Mouse (Mus musculus): Measurements from ENCODE around the gene Papss1. TPM values are rescaled to one million over a fixed set of nuclear protein-coding genes. Genes with fewer than 3 reads are reported as not detected.

Papss1 gene
- polyA plus RNA-seq, 1 experiment = 71.0 TPM

DNA sequence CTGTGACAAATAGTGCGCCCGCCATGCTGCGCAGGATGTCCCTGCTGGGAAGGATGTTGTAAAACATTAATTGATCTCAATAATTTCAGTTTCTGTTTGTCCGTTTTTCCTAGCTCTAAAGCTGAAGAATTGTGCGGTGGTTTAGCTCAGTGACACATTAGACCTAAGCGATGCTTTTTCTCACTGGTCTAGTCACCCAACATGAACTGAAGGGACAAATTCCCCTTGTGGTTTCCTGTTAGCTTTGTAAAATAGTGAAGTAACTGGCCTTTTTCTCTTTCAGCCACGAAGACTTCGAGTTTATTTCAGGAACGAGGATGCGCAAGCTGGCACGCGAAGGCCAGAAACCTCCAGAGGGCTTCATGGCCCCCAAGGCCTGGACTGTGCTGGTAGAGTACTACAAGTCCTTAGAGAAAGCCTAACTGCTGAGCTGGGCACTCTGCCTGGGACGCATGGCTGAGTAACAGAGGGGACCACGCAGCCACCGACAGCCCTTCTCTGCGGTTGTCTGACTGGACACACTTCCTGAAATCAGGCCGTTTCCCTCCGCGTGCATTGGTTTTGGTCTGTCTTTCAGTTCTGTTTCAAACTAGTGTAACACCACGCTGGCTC is 78.2 kb downstream of the Papss1 start:
- H3K27ac ChIP-seq (ENCODE audit: insufficient read depth, low read length) = peak overlapping the region; percentile 75
- H3K4me3 ChIP-seq (ENCODE audit: insufficient read depth, low read length) = no peak overlapping the region
- H3K4me1 ChIP-seq (ENCODE audit: control insufficient read depth, insufficient read depth, low read length) = peaks cover 1% of the 10 kb centered on the region; the same call in 1 of the 2 replicates
- TF ChIP-seq POLR2A (IDR thresholded peaks at IDR 0.05; ENCODE audit: extremely low read depth, insufficient read depth, low read length) = no peak
- no peak for TF ChIP-seq CTCF (IDR thresholded peaks at IDR 0.05; ENCODE audit: extremely low read depth, insufficient read depth, low read length)

DNA sequence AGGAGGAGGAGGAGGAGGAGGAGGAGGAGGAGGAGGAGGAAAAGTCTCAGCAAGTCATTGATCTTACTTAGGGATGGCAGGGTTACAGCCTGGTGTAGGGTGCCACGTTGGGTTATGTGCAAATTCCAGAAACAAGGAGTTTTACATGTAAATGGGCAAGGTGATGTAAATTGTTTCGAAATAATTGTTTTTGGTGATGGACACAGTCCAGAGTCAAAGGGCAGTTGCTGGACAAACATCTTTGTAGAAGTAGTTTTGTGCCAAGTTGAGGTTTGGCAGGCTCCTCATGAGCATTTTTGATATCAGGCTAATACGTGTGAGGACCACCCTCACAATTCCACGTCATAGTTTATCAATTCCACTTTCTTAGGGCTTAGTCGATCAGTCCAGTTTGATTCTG is 80.6 kb downstream of the Papss1 start:
- no peak overlapping the region for H3K4me3 ChIP-seq (ENCODE audit: insufficient read depth, low read length)
- no peak for TF ChIP-seq POLR2A (IDR thresholded peaks at IDR 0.05; ENCODE audit: extremely low read depth, insufficient read depth, low read length)
- no peak for TF ChIP-seq CTCF (IDR thresholded peaks at IDR 0.05; ENCODE audit: extremely low read depth, insufficient read depth, low read length)
- H3K27ac ChIP-seq (ENCODE audit: insufficient read depth, low read length) = no peak overlapping the region
- H3K4me1 ChIP-seq (ENCODE audit: control insufficient read depth, insufficient read depth, low read length) = no peaks in the 10 kb centered on the region

DNA sequence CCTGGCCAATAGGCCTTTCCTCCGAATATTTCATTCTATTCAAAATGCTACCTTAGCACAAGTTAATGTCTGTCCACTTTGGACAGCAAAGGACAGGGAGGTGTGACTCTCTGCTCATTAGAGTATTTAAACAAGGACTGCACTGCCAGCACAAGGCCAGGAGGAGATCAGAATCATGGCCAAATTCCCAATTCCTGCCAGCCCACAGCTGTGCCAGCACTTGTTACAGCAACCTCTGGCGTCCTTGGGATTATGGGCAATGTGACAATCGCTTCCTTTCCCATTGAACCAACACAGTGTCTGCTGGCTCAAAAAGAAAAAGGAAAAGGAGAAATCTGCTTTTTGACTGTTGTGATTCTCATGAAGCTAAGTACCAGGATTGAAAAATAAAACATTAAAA is 89.8 kb downstream of the Papss1 start:
- H3K27ac ChIP-seq (ENCODE audit: insufficient read depth, low read length) = no peak overlapping the region
- no peaks in the 10 kb centered on the region; the same call in 1 of the 2 replicates for H3K4me1 ChIP-seq (ENCODE audit: control insufficient read depth, insufficient read depth, low read length)
- no peak overlapping the region for H3K4me3 ChIP-seq (ENCODE audit: insufficient read depth, low read length)
- TF ChIP-seq CTCF (IDR thresholded peaks at IDR 0.05; ENCODE audit: extremely low read depth, insufficient read depth, low read length) = no peak
- no peak for TF ChIP-seq POLR2A (IDR thresholded peaks at IDR 0.05; ENCODE audit: extremely low read depth, insufficient read depth, low read length)

DNA sequence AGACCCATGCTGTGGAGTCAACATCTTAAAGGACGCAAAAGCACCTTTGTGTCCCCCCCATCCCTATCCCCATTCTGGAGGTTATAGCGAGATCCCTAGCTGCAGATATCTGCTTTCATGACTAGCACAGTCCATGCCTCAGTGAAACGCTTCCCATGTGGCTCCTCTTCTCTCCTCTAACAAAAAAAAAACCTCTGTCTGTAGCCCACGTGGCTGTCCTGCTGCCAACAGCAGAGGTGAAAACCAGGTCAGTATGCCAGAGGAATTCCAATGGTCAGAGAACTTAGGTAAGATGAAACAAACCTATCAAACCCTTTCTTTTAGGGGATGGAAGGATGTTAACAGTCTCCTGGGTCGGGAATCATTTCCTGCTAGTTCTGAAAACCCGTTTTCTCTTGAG is 91.5 kb downstream of the Papss1 start:
- TF ChIP-seq CTCF (IDR thresholded peaks at IDR 0.05; ENCODE audit: extremely low read depth, insufficient read depth, low read length) (no peak), POLR2A (IDR thresholded peaks at IDR 0.05; ENCODE audit: extremely low read depth, insufficient read depth, low read length) (no peak)
- Histone ChIP-seq H3K4me3 (ENCODE audit: insufficient read depth, low read length) (no peak overlapping the region), H3K4me1 (ENCODE audit: control insufficient read depth, insufficient read depth, low read length) (no peaks in the 10 kb centered on the region; the same call in 1 of the 2 replicates), H3K27ac (ENCODE audit: insufficient read depth, low read length) (no peak overlapping the region)

DNA sequence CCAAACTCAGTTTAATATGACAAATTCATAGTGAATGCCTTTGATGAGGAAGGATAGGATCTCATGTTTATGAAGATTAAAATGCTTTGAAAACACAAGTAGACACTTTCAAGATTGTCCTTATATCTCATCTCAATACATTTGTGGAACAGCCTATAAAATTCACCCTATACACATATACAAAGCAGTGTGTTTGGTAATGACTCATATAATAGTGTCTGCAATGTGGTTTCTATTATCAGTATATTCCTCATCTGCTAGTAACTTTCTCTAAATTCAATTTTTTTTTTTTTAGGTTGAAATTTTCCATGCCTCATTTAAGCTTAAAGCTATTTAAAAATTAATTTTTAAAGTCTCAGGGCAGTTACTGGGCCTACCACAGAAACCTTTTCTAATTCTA is 95.6 kb downstream of the Papss1 start:
- TF ChIP-seq POLR2A (IDR thresholded peaks at IDR 0.05; ENCODE audit: extremely low read depth, insufficient read depth, low read length) = no peak
- TF ChIP-seq CTCF (IDR thresholded peaks at IDR 0.05; ENCODE audit: extremely low read depth, insufficient read depth, low read length) = no peak
- no peak overlapping the region for H3K4me3 ChIP-seq (ENCODE audit: insufficient read depth, low read length)
- no peaks in the 10 kb centered on the region; the same call in 1 of the 2 replicates for H3K4me1 ChIP-seq (ENCODE audit: control insufficient read depth, insufficient read depth, low read length)
- no peak overlapping the region for H3K27ac ChIP-seq (ENCODE audit: insufficient read depth, low read length)

DNA sequence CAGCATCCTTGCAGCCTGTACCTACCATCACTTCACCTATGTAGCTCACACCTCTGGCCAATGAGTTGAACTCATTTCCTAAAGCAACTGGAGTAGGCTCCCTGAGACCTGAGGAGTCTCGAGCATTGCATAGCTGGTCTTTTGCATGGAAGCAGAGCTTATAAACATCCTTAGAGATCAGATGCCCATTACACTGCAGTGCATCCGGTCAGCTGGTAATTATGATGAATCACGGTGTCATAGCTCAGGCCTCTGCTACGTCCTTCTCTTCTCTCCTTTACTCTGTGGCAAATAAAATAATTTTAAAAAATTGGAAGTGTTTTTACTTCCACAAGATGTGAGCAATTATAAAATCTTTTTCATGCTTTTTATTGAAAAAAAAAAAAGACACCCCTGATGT is 96.1 kb downstream of the Papss1 start:
- no peak overlapping the region for H3K27ac ChIP-seq (ENCODE audit: insufficient read depth, low read length)
- no peak overlapping the region for H3K4me3 ChIP-seq (ENCODE audit: insufficient read depth, low read length)
- no peak for TF ChIP-seq POLR2A (IDR thresholded peaks at IDR 0.05; ENCODE audit: extremely low read depth, insufficient read depth, low read length)
- no peak for TF ChIP-seq CTCF (IDR thresholded peaks at IDR 0.05; ENCODE audit: extremely low read depth, insufficient read depth, low read length)
- no peaks in the 10 kb centered on the region; the same call in 1 of the 2 replicates for H3K4me1 ChIP-seq (ENCODE audit: control insufficient read depth, insufficient read depth, low read length)

DNA sequence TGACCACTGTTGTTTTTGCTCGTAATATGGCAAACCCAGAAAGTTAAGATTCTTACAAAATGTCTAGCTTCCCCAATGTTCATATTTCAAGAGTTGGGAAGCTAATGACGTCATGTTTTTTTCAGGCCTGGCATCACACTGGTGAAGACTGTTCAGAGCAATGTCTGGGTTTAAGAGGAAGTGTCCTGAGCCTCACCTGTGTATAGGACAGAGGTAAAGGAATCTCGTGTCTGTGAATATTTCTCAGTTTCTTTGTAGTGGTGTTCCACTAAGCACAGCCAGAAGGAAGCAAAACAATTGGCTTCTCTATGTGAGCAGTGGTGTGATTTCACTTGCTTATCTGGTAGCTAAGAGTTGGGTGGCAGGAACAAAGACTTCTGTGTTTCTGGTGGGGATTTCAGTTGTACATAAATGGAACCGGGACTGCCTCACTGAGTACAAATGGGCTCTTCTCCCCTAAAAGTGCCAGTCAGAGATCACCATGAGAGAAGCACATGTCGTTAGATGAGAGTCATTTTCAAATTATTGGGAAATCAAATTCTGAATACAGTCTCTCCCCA is 98.1 kb downstream of the Papss1 start:
- Histone ChIP-seq H3K27ac (ENCODE audit: insufficient read depth, low read length) (peak overlapping the region; percentile 59), H3K4me3 (ENCODE audit: insufficient read depth, low read length) (no peak overlapping the region), H3K4me1 (ENCODE audit: control insufficient read depth, insufficient read depth, low read length) (no peaks in the 10 kb centered on the region)
- TF ChIP-seq CTCF (IDR thresholded peaks at IDR 0.05; ENCODE audit: extremely low read depth, insufficient read depth, low read length) (no peak), POLR2A (IDR thresholded peaks at IDR 0.05; ENCODE audit: extremely low read depth, insufficient read depth, low read length) (no peak)

DNA sequence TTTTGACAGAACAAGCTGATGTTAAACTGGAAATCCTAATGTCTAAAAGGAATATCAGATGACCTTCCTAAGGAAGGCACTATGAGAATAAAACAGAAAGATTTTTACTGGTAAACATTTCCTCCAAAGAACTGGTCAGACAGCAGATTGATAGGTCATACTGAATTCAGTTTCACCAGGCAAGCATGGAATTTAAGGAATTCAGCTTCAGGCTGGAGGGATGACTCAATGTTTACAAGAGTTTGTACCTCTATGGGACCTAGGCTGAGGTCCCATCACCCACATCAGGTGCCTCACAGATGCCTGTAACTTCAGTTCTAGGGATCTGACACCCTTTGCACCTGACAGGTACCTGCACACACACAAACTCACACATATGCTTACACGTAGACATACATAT is 105.3 kb downstream of the Papss1 start:
- Histone ChIP-seq H3K4me1 (ENCODE audit: control insufficient read depth, insufficient read depth, low read length) (no peaks in the 10 kb centered on the region), H3K4me3 (ENCODE audit: insufficient read depth, low read length) (no peak overlapping the region), H3K27ac (ENCODE audit: insufficient read depth, low read length) (no peak overlapping the region)
- TF ChIP-seq CTCF (IDR thresholded peaks at IDR 0.05; ENCODE audit: extremely low read depth, insufficient read depth, low read length) (no peak), POLR2A (IDR thresholded peaks at IDR 0.05; ENCODE audit: extremely low read depth, insufficient read depth, low read length) (no peak)

DNA sequence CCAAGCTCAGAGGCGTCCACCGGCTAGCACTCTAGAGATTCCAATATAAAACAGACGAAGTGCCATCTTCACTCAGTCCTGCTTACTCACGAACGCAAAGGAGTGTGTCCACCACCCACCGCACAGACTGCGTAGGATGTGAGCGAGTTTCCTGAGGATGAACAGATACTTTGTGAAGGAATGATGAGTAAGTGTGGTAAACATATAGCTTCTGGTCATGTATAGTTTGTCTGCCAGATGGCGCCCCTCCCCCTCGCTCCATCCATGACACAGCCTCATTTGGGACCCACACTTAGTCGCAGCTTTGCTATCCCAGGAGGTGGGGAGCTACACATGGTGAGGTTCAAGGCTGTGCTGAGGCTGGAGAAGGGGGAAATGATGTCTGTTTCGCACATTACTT is 121.5 kb downstream of the Papss1 start:
- no peak overlapping the region for H3K4me3 ChIP-seq (ENCODE audit: insufficient read depth, low read length)
- no peaks in the 10 kb centered on the region for H3K4me1 ChIP-seq (ENCODE audit: control insufficient read depth, insufficient read depth, low read length)
- no peak overlapping the region for H3K27ac ChIP-seq (ENCODE audit: insufficient read depth, low read length)
- no peak for TF ChIP-seq CTCF (IDR thresholded peaks at IDR 0.05; ENCODE audit: extremely low read depth, insufficient read depth, low read length)
- TF ChIP-seq POLR2A (IDR thresholded peaks at IDR 0.05; ENCODE audit: extremely low read depth, insufficient read depth, low read length) = no peak

DNA sequence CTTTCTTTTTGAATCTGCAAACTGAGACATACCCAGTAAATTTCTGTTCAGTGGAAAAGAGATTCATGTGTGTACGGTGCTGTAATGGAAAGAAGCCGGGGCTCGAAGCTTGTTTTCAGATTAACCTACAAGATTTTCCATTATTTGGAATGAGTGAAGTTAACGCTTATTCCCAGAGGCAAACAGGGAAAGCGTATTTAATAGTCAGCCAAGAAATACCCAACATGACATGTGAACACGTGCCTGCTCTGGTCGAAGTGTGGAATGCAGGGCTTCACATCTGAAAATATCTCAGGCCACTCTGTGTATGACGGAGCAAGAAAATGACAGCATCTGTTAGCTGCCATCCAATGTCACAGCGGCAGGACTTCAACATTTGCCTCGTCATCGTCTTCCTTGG is 125.4 kb downstream of the Papss1 start:
- H3K4me3 ChIP-seq (ENCODE audit: insufficient read depth, low read length) = no peak overlapping the region
- H3K4me1 ChIP-seq (ENCODE audit: control insufficient read depth, insufficient read depth, low read length) = no peaks in the 10 kb centered on the region
- no peak for TF ChIP-seq CTCF (IDR thresholded peaks at IDR 0.05; ENCODE audit: extremely low read depth, insufficient read depth, low read length)
- TF ChIP-seq POLR2A (IDR thresholded peaks at IDR 0.05; ENCODE audit: extremely low read depth, insufficient read depth, low read length) = no peak
- no peak overlapping the region for H3K27ac ChIP-seq (ENCODE audit: insufficient read depth, low read length)

Data from cortical plate, adult 2 months (tissue).